In the genomic region with DNA sequence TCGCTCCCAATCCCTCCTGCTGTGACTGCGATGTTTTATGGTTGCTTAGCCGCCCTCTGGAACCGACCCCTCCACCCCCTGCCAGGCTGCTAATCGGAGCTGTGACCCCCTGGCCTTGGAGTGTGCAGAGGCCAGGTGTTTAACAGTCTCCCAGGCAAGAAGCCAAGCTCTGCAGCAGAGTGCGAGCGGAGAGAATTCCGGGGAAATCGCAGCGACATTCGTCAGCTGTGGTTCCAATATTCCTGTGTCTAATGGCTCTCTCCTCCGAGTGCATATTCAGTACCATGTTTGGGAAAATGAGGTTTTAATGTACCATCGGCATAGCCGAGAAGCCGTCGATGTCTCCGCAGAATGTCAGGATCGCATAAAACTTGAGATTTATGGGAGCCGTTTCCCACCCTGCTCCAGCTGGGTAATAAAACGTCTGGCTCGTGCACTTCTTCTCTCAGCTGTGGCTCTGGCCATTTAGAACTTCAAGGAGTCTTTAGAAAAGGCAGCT, we compare ENCODE assay signal across 8 mouse cellular contexts.
DNase-seq lines count a peak whose midpoint lies in the region; ATAC-seq lines count a peak whose summit lies in the region.

No protein-coding gene starts in this region.

- DNase-seq in frontal cortex, postnatal 14 days (ENCODE audit: low spot score in 2 of 2), result no peak
- DNase-seq in ZHBTc4 (ENCODE audit: low read depth, low spot score), result peak; percentile 90
- DNase-seq in heart, postnatal 14 days, result peak; percentile 27 to 47
- DNase-seq in kidney, postnatal 36 days, result peak; percentile 58 to 65
- DNase-seq in retina, embryonic 14.5 days (ENCODE audit: low spot score), result peak; percentile 36
- no peak for DNase-seq in spleen, adult 18-20 months
- DNase-seq in cerebellum, adult 8-10 months, result no peak

- intact Hi-C loops in heart, postnatal 14 days (cut with DNase I), result loop anchor here (5.0 kb wide), 2 partner anchors 87 to 113 kb away; a partner anchor contains a TSS

- peak; percentile 20; the same call in 1 of the 2 replicates for ATAC-seq in frontal cortex, adult (ENCODE audit: low TSS enrichment)

Comparison
In these comparisons a context has a peak if more than half of its experiments do, and no peak if none do; other contexts are left out.
1. DNase-seq: peak in ZHBTc4 (single experiment), heart, postnatal 14 days (2 of 2), kidney, postnatal 36 days (2 of 2) and retina, embryonic 14.5 days (single experiment); none in frontal cortex, postnatal 14 days (0 of 2), spleen, adult 18-20 months (0 of 2) and cerebellum, adult 8-10 months (single experiment).